Mouse (Mus musculus) MEL (cell line): Measurements from ENCODE around the gene Ociad1.

ENCODE experiments used
- CTCF ChIP-seq, 3 experiments: IDR thresholded peaks in 2 of 3; conservative IDR thresholded peaks in 1 of 3; 2 replicates each; pipeline ENCODE4 v1.5.1; 2011 to 2012; ENCODE audit warnings: low read length in 3 of 3, low read depth in 2 of 3, mild to moderate bottlenecking in 2 of 3, improper control_type of control experiment in 1 of 3, inconsistent platforms in 1 of 3, mixed read lengths in 1 of 3, moderate library complexity in 1 of 3; ENCODE audit not compliant: control insufficient read depth in 1 of 3, insufficient read depth in 1 of 3, poor library complexity in 1 of 3, severe bottlenecking in 1 of 3
- NELFE ChIP-seq: IDR thresholded peaks from 2 replicates; pipeline ENCODE4 v1.6.1; 2011; ENCODE audit warnings: low read depth, low read length, improper control_type of control experiment
- POLR2A ChIP-seq, 2 experiments: IDR thresholded peaks; 2 replicates each; pipeline ENCODE4 v1.6.1; 2011 to 2012; ENCODE audit warnings: low read length in 2 of 2, mild to moderate bottlenecking in 2 of 2, control low read depth in 1 of 2, improper control_type of control experiment in 1 of 2, low read depth in 1 of 2, moderate library complexity in 1 of 2; ENCODE audit not compliant: control insufficient read depth in 1 of 2, insufficient read depth in 1 of 2, poor library complexity in 1 of 2
- RCOR1 ChIP-seq: IDR thresholded peaks from 2 replicates; pipeline ENCODE4 v1.6.1; 2012; ENCODE audit warnings: low read depth, mild to moderate bottlenecking, inconsistent platforms, low read length, improper control_type of control experiment
- SIN3A ChIP-seq: IDR thresholded peaks from 2 replicates; pipeline ENCODE4 v1.6.1; 2012; ENCODE audit warnings: low read length, improper control_type of control experiment, inconsistent platforms
- TCF12 ChIP-seq: IDR thresholded peaks from 2 replicates; pipeline ENCODE4 v1.6.1; 2014; ENCODE audit warnings: low read depth, mild to moderate bottlenecking, inconsistent platforms, low read length, improper control_type of control experiment, moderate library complexity
- USF1 ChIP-seq: IDR thresholded peaks from 2 replicates; pipeline ENCODE4 v1.6.1; 2014; ENCODE audit warnings: low read depth, mild to moderate bottlenecking, inconsistent platforms, low read length, improper control_type of control experiment, moderate library complexity
- ZKSCAN1 ChIP-seq: IDR thresholded peaks from 2 replicates; pipeline ENCODE4 v1.6.1; 2012; ENCODE audit warnings: low read depth, mild to moderate bottlenecking, inconsistent platforms, low read length, improper control_type of control experiment, moderate library complexity

- TF ChIP-seq ZKSCAN1: no peak
- TF ChIP-seq CTCF (IDR thresholded peaks at IDR 0.05 in 2 of 3, conservative IDR thresholded peaks at IDR 0.05 in 1 of 3; ENCODE audit: control insufficient read depth in 1 of 3, insufficient read depth in 1 of 3, low read depth in 2 of 3, low read length in 3 of 3, poor library complexity in 1 of 3, severe bottlenecking in 1 of 3): no peak
- no peak for TF ChIP-seq RCOR1
- no peak for TF ChIP-seq TCF12
- TF ChIP-seq NELFE: no peak
- TF ChIP-seq POLR2A (IDR thresholded peaks at IDR 0.05; ENCODE audit: control insufficient read depth in 1 of 2, insufficient read depth in 1 of 2, low read depth in 1 of 2, low read length in 2 of 2, poor library complexity in 1 of 2): no peak
- no peak for TF ChIP-seq SIN3A
- TF ChIP-seq USF1: no peak
Measured at GRCm38 (mm10) chr5:73336448-73336847, 43.9 kb downstream of the Ociad1 start.
